Mouse (Mus musculus): ENCODE data around the gene Prickle2.

The Prickle2 gene

GRCm38 (mm10) chr6:92512001-92512400, 194.0 kb downstream of the Prickle2 start:
- no peak for DNase-seq

- DNase-seq = no peak
Observed at GRCm38 (mm10) chr6:92509712-92510111, 196.2 kb downstream of the Prickle2 start.

GRCm38 (mm10) chr6:92506276-92506675, 199.7 kb downstream of the Prickle2 start:
- DNase-seq = no peak

GRCm38 (mm10) chr6:92499449-92499848, 206.5 kb downstream of the Prickle2 start:
- no peak for DNase-seq

- DNase-seq = no peak
Observed at GRCm38 (mm10) chr6:92498574-92498973, 207.4 kb downstream of the Prickle2 start.

- no peak for DNase-seq
Observed at GRCm38 (mm10) chr6:92497279-92497678, 208.7 kb downstream of the Prickle2 start.

- no peak for DNase-seq
Observed at GRCm38 (mm10) chr6:92495500-92495899, 210.5 kb downstream of the Prickle2 start.

GRCm38 (mm10) chr6:92481690-92481956, 224.3 kb downstream of the Prickle2 start:
- DNase-seq = no peak

- peak; percentile 86 for DNase-seq
Observed at GRCm38 (mm10) chr6:92480941-92481689, 224.8 kb downstream of the Prickle2 start.

GRCm38 (mm10) chr6:92478612-92479011, 227.3 kb downstream of the Prickle2 start:
- no peak for DNase-seq

GRCm38 (mm10) chr6:92477621-92478020, 228.3 kb downstream of the Prickle2 start:
- no peak for DNase-seq

- DNase-seq = no peak
Observed at GRCm38 (mm10) chr6:92469456-92469855, 236.5 kb downstream of the Prickle2 start.

GRCm38 (mm10) chr6:92468892-92469291, 237.1 kb downstream of the Prickle2 start:
- no peak for DNase-seq

GRCm38 (mm10) chr6:92468383-92468791, 237.6 kb downstream of the Prickle2 start:
- no peak for DNase-seq

- DNase-seq = peak; percentile 57
Observed at GRCm38 (mm10) chr6:92467343-92467742, 238.6 kb downstream of the Prickle2 start.

- DNase-seq = no peak
Observed at GRCm38 (mm10) chr6:92465666-92466065, 240.3 kb downstream of the Prickle2 start.

GRCm38 (mm10) chr6:92464781-92465337, 241.1 kb downstream of the Prickle2 start:
- DNase-seq = no peak

GRCm38 (mm10) chr6:92463768-92464167, 242.2 kb downstream of the Prickle2 start:
- no peak for DNase-seq

- no peak for DNase-seq
Observed at GRCm38 (mm10) chr6:92460750-92461149, 245.2 kb downstream of the Prickle2 start.

- no peak for DNase-seq
Observed at GRCm38 (mm10) chr6:92458026-92458425, 247.9 kb downstream of the Prickle2 start.

GRCm38 (mm10) chr6:92451421-92451820, 254.5 kb downstream of the Prickle2 start:
- DNase-seq = no peak

- DNase-seq = no peak
Observed at GRCm38 (mm10) chr6:92449956-92450355, 256.0 kb downstream of the Prickle2 start.

GRCm38 (mm10) chr6:92446662-92447061, 259.3 kb downstream of the Prickle2 start:
- DNase-seq = no peak

GRCm38 (mm10) chr6:92441205-92441604, 264.8 kb downstream of the Prickle2 start:
- DNase-seq = no peak

GRCm38 (mm10) chr6:92440251-92440650, 265.7 kb downstream of the Prickle2 start:
- DNase-seq = no peak

Measured in right cerebral cortex, adult 18-20 months (tissue).